ENCODE assay signal across 8 mouse cellular contexts in genomic region chr10:122982909-122983578, GRCm38 (mm10).
DNase-seq lines count a peak whose midpoint lies in the region; ATAC-seq and TF ChIP-seq lines count a peak whose summit lies in the region.

No protein-coding gene starts in this region.

- peak overlapping the region; percentile 87 for H3K4me3 ChIP-seq in heart, embryonic 13.5 days
- H3K4me3 ChIP-seq in G1E (ENCODE audit: low read depth, low read length), result peak overlapping the region; percentile 23; the same call in 1 of the 2 replicates
- H3K4me3 ChIP-seq in forebrain, embryonic 11.5 days (ENCODE audit: low read depth, low read length), result peak overlapping the region; percentile 89; the same call in 1 of the 2 replicates
- H3K4me3 ChIP-seq in limb, embryonic 14.5 days (replicated peaks; ENCODE audit: low read length), result peak overlapping the region; percentile 98

- H3K36me3 ChIP-seq in heart, embryonic 13.5 days, result peaks cover 30% of the 10 kb centered on the region
- peaks cover 28% of the 10 kb centered on the region for H3K36me3 ChIP-seq in G1E (replicated peaks)
- H3K36me3 ChIP-seq in forebrain, embryonic 11.5 days (ENCODE audit: control insufficient read depth, insufficient read depth, low read length), result peaks cover 4% of the 10 kb centered on the region; the same call in 1 of the 2 replicates
- peaks cover 28% of the 10 kb centered on the region for H3K36me3 ChIP-seq in limb, embryonic 14.5 days (ENCODE audit: control insufficient read depth, insufficient read depth, low read length)

- peaks cover 34% of the 10 kb centered on the region for H3K4me1 ChIP-seq in heart, embryonic 13.5 days
- peaks cover 31% of the 10 kb centered on the region for H3K4me1 ChIP-seq in G1E (ENCODE audit: insufficient read depth, low read depth, low read length)
- no peaks in the 10 kb centered on the region for H3K4me1 ChIP-seq in forebrain, embryonic 11.5 days (replicated peaks; ENCODE audit: control insufficient read depth, insufficient read depth, low read length)
- H3K4me1 ChIP-seq in limb, embryonic 14.5 days (ENCODE audit: control insufficient read depth, insufficient read depth, low read length), result peaks cover 19% of the 10 kb centered on the region

- peak overlapping the region; percentile 100 for H3K9ac ChIP-seq in heart, embryonic 13.5 days
- H3K9ac ChIP-seq in forebrain, embryonic 11.5 days (ENCODE audit: low read length), result peak overlapping the region; percentile 35; the same call in 1 of the 2 replicates
- peak overlapping the region; percentile 100; the same call in 1 of the 2 replicates for H3K9ac ChIP-seq in limb, embryonic 14.5 days (ENCODE audit: low read depth, low read length, severe bottlenecking)

- H3K27ac ChIP-seq in heart, embryonic 13.5 days (replicated peaks), result peak overlapping the region; percentile 100
- H3K27ac ChIP-seq in forebrain, embryonic 11.5 days (ENCODE audit: low read depth, low read length), result no peak overlapping the region
- H3K27ac ChIP-seq in limb, embryonic 14.5 days (replicated peaks; ENCODE audit: low read depth, low read length), result no peak overlapping the region

- no peak for TF ChIP-seq CTCF in G1E (IDR thresholded peaks at IDR 0.05; ENCODE audit: low read depth, low read length)

- 34% methylated on average over 11 of the region's 11 CpGs for WGBS in heart, embryonic 13.5 days
- WGBS in forebrain, embryonic 11.5 days, result 90% methylated on average over 11 of the region's 11 CpGs
- 76% methylated on average over 11 of the region's 11 CpGs for WGBS in limb, embryonic 14.5 days

- H3K27me3 ChIP-seq in heart, embryonic 13.5 days (replicated peaks), result no peaks in the 10 kb centered on the region
- no peaks in the 10 kb centered on the region for H3K27me3 ChIP-seq in G1E (ENCODE audit: insufficient read depth, low read length)
- H3K27me3 ChIP-seq in forebrain, embryonic 11.5 days (ENCODE audit: control insufficient read depth, insufficient read depth, low read length), result no peaks in the 10 kb centered on the region
- H3K27me3 ChIP-seq in limb, embryonic 14.5 days (ENCODE audit: control insufficient read depth, insufficient read depth, low read length), result no peaks in the 10 kb centered on the region

- DNase-seq in heart, adult 8-10 months (ENCODE audit: low spot score), result no peak
- DNase-seq in G1E (ENCODE audit: low spot score), result no peak
- peak; percentile 49 for DNase-seq in forebrain, embryonic 11.5 days (ENCODE audit: low spot score)
- no peak for DNase-seq in limb, embryonic 14.5 days (ENCODE audit: low spot score)
- DNase-seq in ovary, postnatal 10 days (ENCODE audit: low spot score), result no peak
- no peak for DNase-seq in cerebellum, postnatal 4 days (ENCODE audit: low spot score in 2 of 2)

- no peak for ATAC-seq in heart, embryonic 13.5 days (ENCODE audit: extremely low read depth, insufficient number of reproducible peaks, low FRiP score, low TSS enrichment)
- ATAC-seq in G1E (ENCODE audit: extremely low read depth, insufficient number of reproducible peaks, low FRiP score, poor library complexity, severe bottlenecking), result no peak
- no peak for ATAC-seq in forebrain, embryonic 11.5 days (replicated peaks; ENCODE audit: low FRiP score)
- no peak for ATAC-seq in limb, embryonic 14.5 days (ENCODE audit: low FRiP score, low read depth)
- no peak for ATAC-seq in monocyte, adult 5-6 weeks (replicated peaks; ENCODE audit: insufficient number of reproducible peaks, low FRiP score, low TSS enrichment, poor library complexity, severe bottlenecking)

- H3K9me3 ChIP-seq in heart, embryonic 13.5 days, result no peaks in the 10 kb centered on the region
- H3K9me3 ChIP-seq in G1E (replicated peaks), result no peaks in the 10 kb centered on the region
- H3K9me3 ChIP-seq in forebrain, embryonic 11.5 days (ENCODE audit: control insufficient read depth, low read length), result no peaks in the 10 kb centered on the region
- H3K9me3 ChIP-seq in limb, embryonic 14.5 days (ENCODE audit: control insufficient read depth, low read length), result no peaks in the 10 kb centered on the region

- peak overlapping the region; percentile 77 for H3K4me2 ChIP-seq in heart, embryonic 13.5 days
- peak overlapping the region; percentile 83 for H3K4me2 ChIP-seq in forebrain, embryonic 11.5 days (ENCODE audit: low read depth, low read length, severe bottlenecking)
- H3K4me2 ChIP-seq in limb, embryonic 14.5 days (replicated peaks; ENCODE audit: low read depth, low read length, severe bottlenecking), result peak overlapping the region; percentile 53

- no peak for TF ChIP-seq POLR2A in limb, embryonic 14.5 days (IDR thresholded peaks at IDR 0.05; ENCODE audit: borderline replicate concordance, extremely low read depth, insufficient read depth, insufficient read length)

Comparison
In these comparisons a context has a peak if more than half of its experiments do, and no peak if none do; other contexts are left out.
1. H3K4me3 ChIP-seq: peak in every context shown above with its lines; median percentile 98 in limb, embryonic 14.5 days; 89 in forebrain, embryonic 11.5 days; 87 in heart, embryonic 13.5 days; 23 in G1E.
2. H3K9ac ChIP-seq: peak in every context shown above with its lines; median percentile 100 in heart, embryonic 13.5 days; 100 in limb, embryonic 14.5 days; 35 in forebrain, embryonic 11.5 days.